Comparison of ENCODE assay signal across 8 mouse cellular contexts in the genomic region with DNA sequence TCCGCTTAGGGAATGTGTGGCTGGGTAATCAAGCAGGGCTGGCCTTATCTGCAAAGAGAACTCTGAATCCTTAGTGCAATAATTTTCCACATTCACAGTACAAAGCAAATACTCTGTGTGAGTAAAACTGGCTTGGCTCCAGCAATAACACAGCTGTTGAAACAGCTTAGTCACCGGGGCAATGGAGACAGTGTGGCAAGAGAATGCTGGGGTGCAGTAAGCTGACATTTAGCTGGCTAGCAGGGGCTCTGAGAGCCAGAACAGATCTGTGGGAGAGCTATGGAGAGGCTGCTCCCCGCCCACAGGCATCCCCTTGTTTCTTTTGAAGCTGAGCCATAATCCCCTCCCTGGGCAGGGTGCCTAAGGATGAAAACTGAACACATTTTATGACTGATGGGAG. TPM values are rescaled to one million over a fixed set of nuclear protein-coding genes. Genes with fewer than 3 reads are reported as not detected.
DNase-seq lines count a peak whose midpoint lies in the region; ATAC-seq lines count a peak whose summit lies in the region.

No protein-coding gene starts in this region.

- intact Hi-C loops in left cerebral cortex, postnatal 10 days (cut with DNase I): no loop called here

- DNase-seq in adrenal gland, postnatal 25 days: peak; percentile 63
- peak; percentile 96 for DNase-seq in embryonic facial prominence, embryonic 14.5 days (ENCODE audit: low spot score)
- peak; percentile 90 to 92 for DNase-seq in heart, adult 18-20 months
- DNase-seq in kidney, adult 11 months: peak; percentile 50
- DNase-seq in left cerebral cortex, postnatal 10 days (ENCODE audit: extremely low spot score in 1 of 2, low spot score in 2 of 2): peak; percentile 78 to 86
- peak; percentile 96 for DNase-seq in midbrain, embryonic 11.5 days (ENCODE audit: low spot score, missing footprints)
- DNase-seq in thymus, postnatal 4 days: no peak

- no peaks in the 10 kb centered on the region for H3K9me3 ChIP-seq in embryonic facial prominence, embryonic 14.5 days (ENCODE audit: control insufficient read depth, low read length)
- no peaks in the 10 kb centered on the region for H3K9me3 ChIP-seq in midbrain, embryonic 11.5 days (ENCODE audit: control insufficient read depth, low read length)
- no peaks in the 10 kb centered on the region for H3K9me3 ChIP-seq in stomach, embryonic 15.5 days

- ATAC-seq in embryonic facial prominence, embryonic 14.5 days (ENCODE audit: low read depth): peak; percentile 96
- ATAC-seq in midbrain, embryonic 11.5 days (ENCODE audit: low FRiP score): peak; percentile 96
- ATAC-seq in stomach, embryonic 15.5 days (ENCODE audit: insufficient read depth, low FRiP score, low read depth): peak; percentile 95

- H3K4me3 ChIP-seq in embryonic facial prominence, embryonic 14.5 days (ENCODE audit: low read depth, low read length): no peak overlapping the region
- no peak overlapping the region for H3K4me3 ChIP-seq in midbrain, embryonic 11.5 days (ENCODE audit: low read depth, low read length)
- H3K4me3 ChIP-seq in stomach, embryonic 15.5 days (replicated peaks): no peak overlapping the region

- H3K27ac ChIP-seq in embryonic facial prominence, embryonic 14.5 days (replicated peaks; ENCODE audit: low read depth, low read length): peak overlapping the region; percentile 76
- peak overlapping the region; percentile 84 for H3K27ac ChIP-seq in midbrain, embryonic 11.5 days (ENCODE audit: low read depth, low read length)
- peak overlapping the region; percentile 17 for H3K27ac ChIP-seq in stomach, embryonic 15.5 days

- no peak overlapping the region for H3K9ac ChIP-seq in embryonic facial prominence, embryonic 14.5 days (ENCODE audit: low read depth, low read length)
- no peak overlapping the region for H3K9ac ChIP-seq in midbrain, embryonic 11.5 days (ENCODE audit: low read length)
- no peak overlapping the region for H3K9ac ChIP-seq in stomach, embryonic 15.5 days

- WGBS in embryonic facial prominence, embryonic 14.5 days: 4% methylated on average over 3 of the region's 3 CpGs
- WGBS in midbrain, embryonic 11.5 days: 5% methylated on average over 3 of the region's 3 CpGs
- 7% methylated on average over 3 of the region's 3 CpGs for WGBS in stomach, embryonic 15.5 days

- H3K4me1 ChIP-seq in embryonic facial prominence, embryonic 14.5 days (ENCODE audit: control insufficient read depth, insufficient read depth, low read length): peaks cover 24% of the 10 kb centered on the region
- H3K4me1 ChIP-seq in midbrain, embryonic 11.5 days (ENCODE audit: control insufficient read depth, insufficient read depth, low read length): peaks cover 21% of the 10 kb centered on the region
- peaks cover 12% of the 10 kb centered on the region for H3K4me1 ChIP-seq in stomach, embryonic 15.5 days

- no peaks in the 10 kb centered on the region for H3K27me3 ChIP-seq in embryonic facial prominence, embryonic 14.5 days (replicated peaks; ENCODE audit: control insufficient read depth, insufficient read depth, low read length)
- no peaks in the 10 kb centered on the region for H3K27me3 ChIP-seq in midbrain, embryonic 11.5 days (ENCODE audit: control insufficient read depth, insufficient read depth, low read length)
- no peaks in the 10 kb centered on the region for H3K27me3 ChIP-seq in stomach, embryonic 15.5 days (replicated peaks)

- no peaks in the 10 kb centered on the region for H3K36me3 ChIP-seq in embryonic facial prominence, embryonic 14.5 days (ENCODE audit: control insufficient read depth, insufficient read depth, low read length)
- no peaks in the 10 kb centered on the region for H3K36me3 ChIP-seq in midbrain, embryonic 11.5 days (ENCODE audit: control insufficient read depth, insufficient read depth, low read length)
- no peaks in the 10 kb centered on the region for H3K36me3 ChIP-seq in stomach, embryonic 15.5 days

- H3K4me2 ChIP-seq in embryonic facial prominence, embryonic 14.5 days (ENCODE audit: low read depth, low read length): peak overlapping the region; percentile 10; the same call in 1 of the 2 replicates
- no peak overlapping the region for H3K4me2 ChIP-seq in midbrain, embryonic 11.5 days
- no peak overlapping the region for H3K4me2 ChIP-seq in stomach, embryonic 15.5 days

RNA-seq across cellular contexts. Expression of a gene that starts 45.8 kb away (rescaled TPM):
- total RNA-seq in adrenal gland, postnatal 25 days (2021): 43.9 and 55.0 TPM in 2 replicates
- polyA plus RNA-seq in embryonic facial prominence, embryonic 14.5 days (2014; fragmentation: Nextera tagmentation; extraction: Ambion mirVana): 143 and 170 TPM in 2 replicates
- total RNA-seq in heart, adult 18-20 months (2021): 10 to 100 TPM; 38.7 to 44.8 TPM
- total RNA-seq in left cerebral cortex, postnatal 10 days (2021): 10 to 100 TPM; 29.2 to 31.6 TPM
- 212 and 215 TPM in 2 replicates for polyA plus RNA-seq in midbrain, embryonic 11.5 days (2014; fragmentation: Nextera tagmentation; extraction: Ambion mirVana)
- polyA plus RNA-seq in stomach, embryonic 15.5 days (2015; fragmentation: Nextera tagmentation; extraction: Ambion mirVana): 88.9 and 92.3 TPM in 2 replicates

Comparison
In these comparisons a context has a peak if more than half of its experiments do, and no peak if none do; other contexts are left out.
1. H3K27ac ChIP-seq: peak in every context shown above with its lines; median percentile 84 in midbrain, embryonic 11.5 days; 76 in embryonic facial prominence, embryonic 14.5 days; 17 in stomach, embryonic 15.5 days.